Mouse (Mus musculus): ENCODE results near the gene Atp11c. TPM values are rescaled to one million over a fixed set of nuclear protein-coding genes. Genes with fewer than 3 reads are reported as not detected.
A peak's percentile ranks its signal among the peaks of the same experiment; 100 is the strongest.

The Atp11c gene
- polyA plus RNA-seq, 1 experiment = 18.9 TPM

DNA sequence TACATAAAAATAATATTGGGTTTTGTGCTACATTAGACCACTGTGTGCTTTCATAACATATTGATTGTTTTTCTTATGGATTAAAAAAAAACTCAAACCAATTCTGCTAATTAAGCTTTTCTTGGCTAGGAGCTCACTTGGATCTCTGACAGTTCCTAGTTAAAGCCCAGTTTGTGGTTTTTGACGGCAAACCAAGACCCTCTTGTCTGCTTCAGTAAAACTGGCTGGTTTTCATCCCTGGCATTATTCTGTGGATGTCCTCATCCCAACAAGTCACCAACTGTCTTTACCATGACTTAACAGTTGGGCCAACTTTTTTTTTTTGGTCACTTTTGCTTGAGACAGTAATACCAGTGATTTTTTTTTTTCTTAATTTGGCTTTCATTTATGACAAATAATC is 49.6 kb downstream of the Atp11c start:
- Histone ChIP-seq H3K4me3 (ENCODE audit: insufficient read depth, low read length) (no peak overlapping the region), H3K4me1 (ENCODE audit: control insufficient read depth, insufficient read depth, low read length) (no peaks in the 10 kb centered on the region)

DNA sequence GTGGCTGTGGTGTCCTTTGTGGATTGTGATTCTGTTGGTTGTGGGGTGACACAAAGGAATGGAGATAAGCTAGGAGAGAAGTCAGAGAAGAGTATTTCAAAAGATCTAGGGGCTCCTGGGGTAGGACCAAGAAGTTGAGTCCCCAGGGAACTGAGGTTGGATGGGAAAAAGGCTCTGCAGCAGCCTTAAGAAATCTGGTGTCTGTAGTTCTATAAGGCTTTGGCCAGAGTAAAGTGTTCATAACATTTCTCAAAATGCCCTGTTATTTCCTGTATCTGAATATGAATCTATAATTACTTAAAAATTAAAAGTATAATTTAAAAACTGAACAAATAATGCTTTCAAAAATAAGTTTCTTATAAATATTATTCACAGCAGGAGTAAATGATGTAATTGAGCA is 53.3 kb downstream of the Atp11c start, which contains the start of gene Gm7073:
Gene Gm7073, minus strand, starts transcription at position 101 of the 400 bp plus-strand sequence.
- TF ChIP-seq CTCF (IDR thresholded peaks at IDR 0.05; ENCODE audit: low read depth, low read length) = no peak
- TF ChIP-seq POLR2A (IDR thresholded peaks at IDR 0.05; ENCODE audit: borderline replicate concordance, low read depth, low read length) = no peak
- Histone ChIP-seq H3K27ac (ENCODE audit: insufficient read depth, low read depth, low read length) (no peak within 1 kb of the TSS), H3K4me1 (ENCODE audit: control insufficient read depth, insufficient read depth, low read length) (no peaks in the 10 kb centered on the region), H3K4me3 (ENCODE audit: insufficient read depth, low read length) (no peak within 1 kb of the TSS)

More for the DNA sequence above, 49.6 kb downstream of the Atp11c start:
- TF ChIP-seq CTCF (IDR thresholded peaks at IDR 0.05; ENCODE audit: low read depth, low read length) = no peak
- no peak for TF ChIP-seq POLR2A (IDR thresholded peaks at IDR 0.05; ENCODE audit: borderline replicate concordance, low read depth, low read length)
- no peak overlapping the region for H3K27ac ChIP-seq (ENCODE audit: insufficient read depth, low read depth, low read length)

DNA sequence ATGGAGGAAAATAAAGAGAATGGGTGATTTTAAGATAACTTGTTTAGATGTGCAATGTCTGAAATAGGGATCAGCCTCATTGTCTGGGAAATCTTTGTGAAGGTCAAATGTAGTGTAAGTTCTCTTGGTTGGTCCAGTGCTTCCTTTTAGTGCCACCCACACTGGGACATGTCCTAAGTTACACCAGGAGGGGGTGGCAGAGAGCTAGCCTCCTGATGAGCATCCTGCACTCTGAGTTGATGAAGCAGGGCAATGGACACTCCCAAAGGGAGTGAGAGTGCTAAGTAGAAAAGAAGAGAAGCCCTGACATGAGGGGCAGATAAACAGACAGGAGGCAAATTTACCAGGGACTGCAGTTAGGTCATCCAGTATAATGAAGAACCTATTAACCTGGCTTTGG is 88.5 kb downstream of the Atp11c start:
- Histone ChIP-seq H3K4me1 (ENCODE audit: control insufficient read depth, insufficient read depth, low read length) (no peaks in the 10 kb centered on the region), H3K27ac (ENCODE audit: insufficient read depth, low read depth, low read length) (no peak overlapping the region)
- TF ChIP-seq CTCF (IDR thresholded peaks at IDR 0.05; ENCODE audit: low read depth, low read length) (no peak), POLR2A (IDR thresholded peaks at IDR 0.05; ENCODE audit: borderline replicate concordance, low read depth, low read length) (no peak)

DNA sequence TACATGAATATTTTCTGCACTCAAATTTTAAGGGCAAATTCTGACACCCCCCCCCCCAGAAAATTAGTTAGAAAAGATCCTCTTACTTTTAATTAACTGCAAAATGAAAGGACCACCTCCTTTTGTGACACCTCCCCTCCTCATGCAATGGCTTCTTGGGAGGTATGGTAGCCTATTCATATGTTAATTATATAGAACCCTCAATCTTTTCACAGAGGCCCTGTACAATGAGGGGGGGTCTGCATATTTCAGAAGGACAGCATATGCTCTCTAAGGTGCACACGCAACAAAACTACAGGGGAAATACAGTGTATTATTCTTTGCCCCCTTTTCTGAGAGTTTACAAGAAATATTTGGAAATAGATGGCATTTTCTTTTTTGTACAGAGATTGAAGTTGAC is 94.7 kb downstream of the Atp11c start:
- H3K4me3 ChIP-seq (ENCODE audit: insufficient read depth, low read length) = no peak overlapping the region
- H3K4me1 ChIP-seq (ENCODE audit: control insufficient read depth, insufficient read depth, low read length) = no peaks in the 10 kb centered on the region
- no peak overlapping the region for H3K27ac ChIP-seq (ENCODE audit: insufficient read depth, low read depth, low read length)
- TF ChIP-seq POLR2A (IDR thresholded peaks at IDR 0.05; ENCODE audit: borderline replicate concordance, low read depth, low read length) = no peak
- no peak for TF ChIP-seq CTCF (IDR thresholded peaks at IDR 0.05; ENCODE audit: low read depth, low read length)

More for the DNA sequence above, 88.5 kb downstream of the Atp11c start:
- no peak overlapping the region for H3K4me3 ChIP-seq (ENCODE audit: insufficient read depth, low read length)

DNA sequence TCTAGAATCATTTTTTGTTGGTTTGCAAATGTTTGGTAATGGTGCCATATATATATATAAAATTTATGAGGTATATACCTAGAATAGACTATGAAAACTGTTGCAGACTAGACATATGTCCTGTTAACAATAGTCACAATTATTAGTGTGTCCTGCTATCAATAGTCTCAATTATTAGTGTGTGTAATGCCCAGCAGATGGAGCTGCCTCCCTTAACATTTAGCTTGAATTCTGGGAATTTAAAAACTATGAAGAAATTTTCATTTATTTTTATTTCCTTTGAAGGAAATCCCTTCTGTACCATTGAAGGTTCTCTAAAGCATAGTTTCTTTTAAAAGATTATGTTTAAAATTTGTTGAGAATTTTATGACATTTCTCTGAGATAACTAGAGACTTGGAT is 97.2 kb downstream of the Atp11c start:
- TF ChIP-seq CTCF (IDR thresholded peaks at IDR 0.05; ENCODE audit: low read depth, low read length) = no peak
- Histone ChIP-seq H3K4me3 (ENCODE audit: insufficient read depth, low read length) (no peak overlapping the region), H3K4me1 (ENCODE audit: control insufficient read depth, insufficient read depth, low read length) (no peaks in the 10 kb centered on the region), H3K27ac (ENCODE audit: insufficient read depth, low read depth, low read length) (no peak overlapping the region)

DNA sequence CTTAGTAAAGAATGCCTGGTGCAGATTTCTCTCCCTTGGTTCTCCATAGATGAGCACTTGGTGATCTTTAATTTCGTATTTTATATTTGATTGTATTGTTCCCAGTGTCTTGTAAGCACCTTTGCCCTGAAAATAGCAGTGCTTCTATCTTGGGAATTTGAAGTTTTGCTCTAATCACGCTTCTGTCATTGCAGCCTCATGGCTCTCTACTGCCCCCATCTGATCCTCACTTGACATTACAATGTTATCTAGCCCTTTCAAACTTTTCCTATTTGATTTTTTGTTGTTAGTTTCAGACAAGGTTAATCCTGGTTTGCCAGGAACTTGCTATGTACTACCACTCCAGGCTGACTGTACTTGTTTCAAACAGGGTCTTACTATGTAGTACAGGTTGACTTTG is 128.7 kb downstream of the Atp11c start:
- no peaks in the 10 kb centered on the region for H3K4me1 ChIP-seq (ENCODE audit: control insufficient read depth, insufficient read depth, low read length)
- H3K27ac ChIP-seq (ENCODE audit: insufficient read depth, low read depth, low read length) = no peak overlapping the region
- H3K4me3 ChIP-seq (ENCODE audit: insufficient read depth, low read length) = no peak overlapping the region
- TF ChIP-seq POLR2A (IDR thresholded peaks at IDR 0.05; ENCODE audit: borderline replicate concordance, low read depth, low read length) (no peak), CTCF (IDR thresholded peaks at IDR 0.05; ENCODE audit: low read depth, low read length) (no peak)

DNA sequence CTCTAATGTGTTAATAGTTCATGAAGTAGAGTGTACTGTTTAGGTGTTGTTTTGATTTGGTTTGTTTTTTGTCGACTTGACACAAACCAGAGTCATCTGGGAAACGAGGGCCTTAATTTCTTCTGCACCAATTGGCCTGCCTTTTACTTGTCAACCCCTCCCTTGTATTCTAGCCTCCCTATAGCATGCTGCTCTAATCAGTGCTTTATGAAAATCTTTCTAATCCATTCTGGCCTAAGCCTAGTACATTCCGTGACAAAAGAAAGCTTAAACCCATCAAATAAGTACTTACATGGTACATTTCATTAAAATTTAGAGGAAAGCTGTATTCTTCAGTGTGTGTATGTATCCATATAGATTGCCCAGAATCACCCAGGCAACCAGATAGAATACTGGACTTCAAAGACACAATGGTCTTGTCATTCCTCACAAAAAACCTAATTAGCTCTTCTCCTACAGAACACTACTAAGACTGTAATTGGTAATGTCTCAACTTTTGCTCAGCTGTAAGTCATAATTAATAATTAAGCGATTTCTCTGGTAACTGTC is 177.9 kb downstream of the Atp11c start:
- TF ChIP-seq CTCF (IDR thresholded peaks at IDR 0.05; ENCODE audit: low read depth, low read length) = no peak
- no peak for TF ChIP-seq POLR2A (IDR thresholded peaks at IDR 0.05; ENCODE audit: borderline replicate concordance, low read depth, low read length)
- Histone ChIP-seq H3K4me1 (ENCODE audit: control insufficient read depth, insufficient read depth, low read length) (no peaks in the 10 kb centered on the region), H3K27ac (ENCODE audit: insufficient read depth, low read depth, low read length) (no peak overlapping the region), H3K4me3 (ENCODE audit: insufficient read depth, low read length) (no peak overlapping the region)

DNA sequence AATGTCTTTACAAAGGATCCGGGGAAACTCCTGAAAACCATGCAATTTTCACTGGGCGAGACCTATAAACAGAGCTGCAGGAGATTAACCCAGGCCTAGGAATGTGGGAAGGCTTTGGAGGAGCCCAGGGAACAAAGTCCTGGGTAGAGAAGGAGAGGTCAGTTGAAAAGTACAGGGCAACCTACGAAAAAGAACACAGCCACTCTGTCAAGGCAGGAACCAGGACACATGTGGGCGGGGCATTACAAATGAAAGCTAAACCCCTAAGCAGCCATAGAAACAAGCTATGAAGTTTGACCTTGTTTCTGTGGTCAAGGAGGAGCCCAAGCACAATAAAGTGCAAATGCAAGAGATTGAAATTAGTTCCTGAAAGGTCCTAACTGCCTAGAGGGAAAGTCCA is 186.8 kb downstream of the Atp11c start:
- no peak overlapping the region for H3K27ac ChIP-seq (ENCODE audit: insufficient read depth, low read depth, low read length)
- TF ChIP-seq CTCF (IDR thresholded peaks at IDR 0.05; ENCODE audit: low read depth, low read length) (no peak), POLR2A (IDR thresholded peaks at IDR 0.05; ENCODE audit: borderline replicate concordance, low read depth, low read length) (no peak)

DNA sequence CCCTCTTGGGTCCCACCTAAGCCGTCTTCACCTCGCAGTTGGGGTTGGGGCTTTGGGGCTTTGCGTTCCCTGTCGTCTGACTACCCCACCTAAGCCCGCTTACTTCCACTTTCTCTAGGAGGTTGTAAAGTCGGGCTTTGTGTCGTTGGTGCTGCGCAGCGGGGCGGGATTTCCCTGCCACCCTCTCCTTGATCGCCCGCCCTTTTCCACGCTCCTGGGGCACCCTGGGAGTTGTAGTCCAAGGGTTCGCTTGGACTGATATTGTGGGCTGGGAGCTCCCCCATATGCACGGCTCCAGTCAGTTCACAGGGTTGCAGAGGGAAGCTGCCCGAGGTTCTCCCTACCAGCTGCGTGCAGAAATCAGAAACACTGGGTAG is 187.8 kb downstream of the Atp11c start:
- peak overlapping the region; percentile 83 for H3K27ac ChIP-seq (ENCODE audit: insufficient read depth, low read depth, low read length)
- no peaks in the 10 kb centered on the region for H3K4me1 ChIP-seq (ENCODE audit: control insufficient read depth, insufficient read depth, low read length)
- H3K4me3 ChIP-seq (ENCODE audit: insufficient read depth, low read length) = peak overlapping the region; percentile 86
- no peak for TF ChIP-seq CTCF (IDR thresholded peaks at IDR 0.05; ENCODE audit: low read depth, low read length)
- TF ChIP-seq POLR2A (IDR thresholded peaks at IDR 0.05; ENCODE audit: borderline replicate concordance, low read depth, low read length) = no peak

More for the DNA sequence above, 186.8 kb downstream of the Atp11c start:
- no peak overlapping the region for H3K4me3 ChIP-seq (ENCODE audit: insufficient read depth, low read length)
- H3K4me1 ChIP-seq (ENCODE audit: control insufficient read depth, insufficient read depth, low read length) = no peaks in the 10 kb centered on the region

DNA sequence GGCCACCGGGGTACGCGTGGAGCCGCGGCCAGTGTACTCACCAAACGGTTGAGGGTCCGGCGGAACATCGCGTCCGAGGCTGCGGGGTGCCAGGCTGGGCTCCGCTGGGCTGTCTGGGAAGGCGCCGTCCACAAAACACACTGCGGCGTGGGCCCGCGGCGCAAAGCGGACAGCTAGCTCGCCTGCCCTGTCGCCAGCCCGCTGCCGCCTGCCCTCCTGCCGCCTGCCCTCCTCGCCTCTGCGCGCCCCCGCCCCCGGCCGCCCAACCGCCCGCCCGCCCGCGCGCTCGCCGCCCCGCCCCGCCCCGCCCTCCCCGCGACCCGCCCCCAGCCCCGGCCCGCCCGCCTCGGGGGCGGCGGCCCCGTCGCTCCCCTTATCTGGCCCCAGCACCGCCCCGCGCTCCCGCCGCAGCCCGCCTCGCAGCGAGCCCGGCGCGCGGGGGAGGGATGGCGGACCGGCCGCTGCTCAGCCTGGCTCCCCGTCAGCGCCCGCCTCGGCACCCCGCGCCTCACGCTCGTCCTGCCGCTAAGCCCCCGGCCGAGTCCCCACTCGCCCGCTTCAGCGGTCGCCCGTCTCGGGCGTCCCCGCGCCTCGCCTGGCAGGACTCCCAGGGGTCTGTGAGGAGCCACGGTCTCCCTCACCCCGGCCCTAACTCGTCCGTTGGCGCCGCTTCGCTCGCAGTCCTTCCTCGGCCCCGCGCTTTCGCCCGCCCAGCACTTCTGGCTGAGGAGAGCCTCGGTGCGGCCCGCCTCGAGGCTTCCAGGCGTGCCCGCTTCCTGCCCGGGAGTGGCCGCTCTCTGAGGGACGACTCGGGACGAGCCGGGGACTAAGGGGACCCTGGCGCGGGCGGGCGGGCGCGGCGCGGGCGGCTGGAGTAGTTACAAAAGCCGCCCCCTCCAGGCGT is 188.5 kb downstream of the Atp11c start:
- Histone ChIP-seq H3K27ac (ENCODE audit: insufficient read depth, low read depth, low read length) (peak overlapping the region; percentile 83), H3K4me3 (ENCODE audit: insufficient read depth, low read length) (peak overlapping the region; percentile 86), H3K4me1 (ENCODE audit: control insufficient read depth, insufficient read depth, low read length) (no peaks in the 10 kb centered on the region)
- TF ChIP-seq POLR2A (IDR thresholded peaks at IDR 0.05; ENCODE audit: borderline replicate concordance, low read depth, low read length) (no peak), CTCF (IDR thresholded peaks at IDR 0.05; ENCODE audit: low read depth, low read length) (no peak)

Data from bone marrow macrophage, adult 2 months (primary cell).